Mouse (Mus musculus) spleen, adult 2 months (tissue): Measurements from ENCODE around the gene Isy1. TPM values are rescaled to one million over a fixed set of nuclear protein-coding genes. Genes with fewer than 3 reads are reported as not detected.

Experiments used
- DNase-seq, 2 experiments: peaks; one replicate each; pipeline versions ENCODE4 v3.0.0 to v3.0.0-alpha.2; 2012 to 2021; ENCODE audit warnings: low spot score in 2 of 2, low read depth in 1 of 2
- H3K27ac ChIP-seq: fragments of 200-500 bp; 2 replicates; pipeline ENCODE4 v1.5.1; 2012; ENCODE audit warnings: low read length, inconsistent platforms; ENCODE audit not compliant: insufficient read depth
- H3K27me3 ChIP-seq: fragments of 200-500 bp; 2 replicates; pipeline ENCODE4 v1.6.1; 2012; ENCODE audit warnings: mild to moderate bottlenecking, moderate library complexity, low read length, inconsistent platforms; ENCODE audit not compliant: control insufficient read depth, insufficient read depth
- H3K36me3 ChIP-seq: fragments of 200-500 bp; 2 replicates; pipeline ENCODE4 v1.6.1; 2012; ENCODE audit warnings: mild to moderate bottlenecking, low read length, inconsistent platforms; ENCODE audit not compliant: control insufficient read depth, insufficient read depth
- H3K4me1 ChIP-seq: fragments of 200-500 bp; 2 replicates; pipeline ENCODE4 v1.6.1; 2011; ENCODE audit warnings: inconsistent platforms; ENCODE audit not compliant: control insufficient read depth, insufficient read depth, insufficient read length
- H3K4me3 ChIP-seq: fragments of 200-500 bp; 2 replicates; pipeline ENCODE4 v1.5.1; 2011; ENCODE audit warnings: mild to moderate bottlenecking, inconsistent platforms; ENCODE audit not compliant: insufficient read depth, insufficient read length; ENCODE audit errors: extremely low read depth
- CTCF ChIP-seq: fragments of 200-500 bp; IDR thresholded peaks from 2 replicates; pipeline ENCODE4 v1.5.1; 2011; ENCODE audit warnings: mild to moderate bottlenecking, inconsistent platforms; ENCODE audit not compliant: insufficient read depth, insufficient read length, insufficient replicate concordance; ENCODE audit errors: extremely low read depth
- POLR2A ChIP-seq: fragments of 200-500 bp; IDR thresholded peaks from 2 replicates; pipeline ENCODE4 v1.6.1; 2011; ENCODE audit warnings: low read depth, low read length, inconsistent platforms
- WGBS: fragments of 180-500 bp; shearing (Covaris S2); methylation state at CpG from one replicate; pipeline ENCODE4 v1.1.7; 2018; 5-methylcytosine and 5-hydroxymethylcytosine counted together
- polyA plus RNA-seq: library from polyadenylated mRNA; depleted of rRNA; stranded (reverse); fragments of >200 nt; gene quantifications from 2 replicates; pipeline ENCODE4 v1.2.3, GENCODE M21; 2012

The Isy1 gene
- polyA plus RNA-seq, 1 experiment: 17.8 TPM

GRCm38 (mm10) chr6:87779174-87780165 lies 59.1 kb downstream of the Isy1 start:
- Histone ChIP-seq H3K36me3 (no peaks in the 10 kb centered on the region), H3K4me3 (no peak overlapping the region), H3K27me3 (no peaks in the 10 kb centered on the region), H3K27ac (no peak overlapping the region), H3K4me1 (no peaks in the 10 kb centered on the region)
- 87% methylated on average over 11 of the region's 11 CpGs for WGBS
- TF ChIP-seq POLR2A (no peak), CTCF (peak; percentile 18; the same call in 1 of the 2 replicates)
- peak in 1 of 2 experiments; percentile 19 for DNase-seq

- Histone ChIP-seq H3K27me3 (no peaks in the 10 kb centered on the region), H3K4me3 (no peak overlapping the region), H3K27ac (no peak overlapping the region; the same call in 1 of the 2 replicates), H3K36me3 (no peaks in the 10 kb centered on the region), H3K4me1 (no peaks in the 10 kb centered on the region)
- no peak for TF ChIP-seq CTCF
- TF ChIP-seq POLR2A: no peak
- WGBS: 54% methylated on average over 11 of the region's 11 CpGs
- no peak for DNase-seq
These were observed 60.1 kb downstream of the Isy1 start for GRCm38 (mm10) chr6:87778294-87779173.

GRCm38 (mm10) chr6:87777842-87778241 lies 60.8 kb downstream of the Isy1 start, which contains the start of gene Gp9:
Gene Gp9 (plus strand): TSS chr6:87778072.
- TF ChIP-seq CTCF (no peak), POLR2A (no peak)
- Histone ChIP-seq H3K27me3 (no peaks in the 10 kb centered on the region), H3K27ac (no peak within 1 kb of the TSS; the same call in 1 of the 2 replicates), H3K4me1 (no peaks in the 10 kb centered on the region), H3K4me3 (no peak within 1 kb of the TSS), H3K36me3 (no peaks in the 10 kb centered on the region)
- 15% methylated on average over 2 of the region's 2 CpGs for WGBS
- no peak for DNase-seq

GRCm38 (mm10) chr6:87776663-87777062 lies 61.9 kb downstream of the Isy1 start:
- Histone ChIP-seq H3K36me3 (no peaks in the 10 kb centered on the region), H3K4me3 (no peak overlapping the region), H3K27me3 (no peaks in the 10 kb centered on the region), H3K4me1 (no peaks in the 10 kb centered on the region), H3K27ac (no peak overlapping the region; the same call in 1 of the 2 replicates)
- DNase-seq: no peak
- TF ChIP-seq CTCF: no peak
- no peak for TF ChIP-seq POLR2A
- WGBS: 76% methylated on average over 1 of the region's 1 CpGs

- Histone ChIP-seq H3K4me3 (no peak overlapping the region), H3K36me3 (no peaks in the 10 kb centered on the region), H3K4me1 (no peaks in the 10 kb centered on the region), H3K27me3 (no peaks in the 10 kb centered on the region), H3K27ac (no peak overlapping the region; the same call in 1 of the 2 replicates)
- WGBS: 30% methylated on average over 3 of the region's 3 CpGs
- no peak for TF ChIP-seq CTCF
- no peak for TF ChIP-seq POLR2A
- DNase-seq: no peak
These were observed 62.9 kb downstream of the Isy1 start for GRCm38 (mm10) chr6:87775588-87776245.

GRCm38 (mm10) chr6:87774909-87775308 lies 63.7 kb downstream of the Isy1 start:
- TF ChIP-seq POLR2A (no peak), CTCF (no peak)
- no peaks in the 10 kb centered on the region for H3K4me1 ChIP-seq
- 69% methylated on average over 9 of the region's 9 CpGs for WGBS
- H3K4me3 ChIP-seq: no peak overlapping the region
- H3K36me3 ChIP-seq: no peaks in the 10 kb centered on the region
- no peak for DNase-seq
- no peaks in the 10 kb centered on the region for H3K27me3 ChIP-seq
- no peak overlapping the region for H3K27ac ChIP-seq
